Mouse (Mus musculus): ENCODE measurements around the gene Hoxc11. TPM values are rescaled to one million over a fixed set of nuclear protein-coding genes. Genes with fewer than 3 reads are reported as not detected.

Hoxc11 gene
- total RNA-seq, 2 experiments from 2014 or later, result not detected

- ATAC-seq (ENCODE audit: poor library complexity, severe bottlenecking), result peak; percentile 38; the same call in 1 of the 2 replicates
Measured at GRCm38 (mm10) chr15:102963671-102964640, 9.7 kb downstream of the Hoxc11 start.

GRCm38 (mm10) chr15:102965003-102965891, 11.0 kb downstream of the Hoxc11 start:
- ATAC-seq (ENCODE audit: poor library complexity, severe bottlenecking), result no peak

- peak; percentile 77 for ATAC-seq (ENCODE audit: poor library complexity, severe bottlenecking)
Measured at GRCm38 (mm10) chr15:102965892-102966775, 11.9 kb downstream of the Hoxc11 start.

- ATAC-seq (ENCODE audit: poor library complexity, severe bottlenecking), result no peak
Measured at GRCm38 (mm10) chr15:102966776-102967311, 12.6 kb downstream of the Hoxc11 start, which contains the start of gene Hoxc10. TSS of gene Hoxc10 (plus strand) at chr15:102966796.

- no peak for ATAC-seq (ENCODE audit: poor library complexity, severe bottlenecking)
Measured at GRCm38 (mm10) chr15:102967312-102967510, 13.0 kb downstream of the Hoxc11 start, which contains the start of gene Hoxc5. TSS of gene Hoxc5 (plus strand) at chr15:102967443.

- ATAC-seq (ENCODE audit: poor library complexity, severe bottlenecking), result no peak
Measured at GRCm38 (mm10) chr15:102967511-102968397, 13.5 kb downstream of the Hoxc11 start.

- no peak for ATAC-seq (ENCODE audit: poor library complexity, severe bottlenecking)
Measured at GRCm38 (mm10) chr15:102969296-102969695, 15.1 kb downstream of the Hoxc11 start.

GRCm38 (mm10) chr15:102970740-102971139, 16.5 kb downstream of the Hoxc11 start:
- no peak for ATAC-seq (ENCODE audit: poor library complexity, severe bottlenecking)

GRCm38 (mm10) chr15:102972254-102972653, 18.0 kb downstream of the Hoxc11 start:
- no peak for ATAC-seq (ENCODE audit: poor library complexity, severe bottlenecking)

GRCm38 (mm10) chr15:102972753-102973152, 18.5 kb downstream of the Hoxc11 start:
- no peak for ATAC-seq (ENCODE audit: poor library complexity, severe bottlenecking)

- no peak for ATAC-seq (ENCODE audit: poor library complexity, severe bottlenecking)
Measured at GRCm38 (mm10) chr15:102975034-102975433, 20.8 kb downstream of the Hoxc11 start.

- no peak for ATAC-seq (ENCODE audit: poor library complexity, severe bottlenecking)
Measured at GRCm38 (mm10) chr15:102975688-102976111, 21.5 kb downstream of the Hoxc11 start.

GRCm38 (mm10) chr15:102976171-102976570, 21.9 kb downstream of the Hoxc11 start, which contains the start of gene Hoxc9:
TSS of gene Hoxc9 (plus strand) at chr15:102976439.
- ATAC-seq (ENCODE audit: poor library complexity, severe bottlenecking), result no peak

- no peak; the same call in 1 of the 2 replicates for ATAC-seq (ENCODE audit: poor library complexity, severe bottlenecking)
Measured at GRCm38 (mm10) chr15:102976631-102977422, 22.6 kb downstream of the Hoxc11 start.

GRCm38 (mm10) chr15:102977423-102977974, 23.3 kb downstream of the Hoxc11 start:
- no peak for ATAC-seq (ENCODE audit: poor library complexity, severe bottlenecking)

- ATAC-seq (ENCODE audit: poor library complexity, severe bottlenecking), result no peak
Measured at GRCm38 (mm10) chr15:102978615-102979515, 24.6 kb downstream of the Hoxc11 start.

- ATAC-seq (ENCODE audit: poor library complexity, severe bottlenecking), result no peak
Measured at GRCm38 (mm10) chr15:102979936-102980335, 25.7 kb downstream of the Hoxc11 start.
